Comparison of ENCODE assay signal across 24 mouse cellular contexts in genomic region chr2:128083844-128084243, GRCm38 (mm10). TPM values are rescaled to one million over a fixed set of nuclear protein-coding genes. Genes with fewer than 3 reads are reported as not detected.
DNase-seq lines count a peak whose midpoint lies in the region; ATAC-seq and TF ChIP-seq lines count a peak whose summit lies in the region.
"Had no signal": no experiment of that assay in that cellular context is flagged by ENCODE, and none has a peak within 500 bp of the region (broad histone marks: within the 10 kb centered on the region; RNA-seq: fewer than 3 reads in every experiment).

No protein-coding gene starts in this region.

- no peaks in the 10 kb centered on the region for H3K9me3 ChIP-seq in kidney, embryonic 16.5 days (ENCODE audit: low read length)
- H3K9me3 ChIP-seq in MEL (replicated peaks; ENCODE audit: insufficient read depth, low read length) = no peaks in the 10 kb centered on the region
- H3K9me3 ChIP-seq: forebrain, embryonic 10.5 days; forebrain, embryonic 13.5 days; hindbrain, embryonic 12.5 days; hindbrain, embryonic 15.5 days had no signal

- no peaks in the 10 kb centered on the region for H3K79me2 ChIP-seq in MEL (ENCODE audit: control insufficient read depth, insufficient read depth, low read length, poor library complexity)

- H3K4me3 ChIP-seq in kidney, embryonic 16.5 days (ENCODE audit: low read length) = no peak overlapping the region
- peak overlapping the region in 1 of 2 experiments; percentile 34; a peak in 2 of 4 replicates for H3K4me3 ChIP-seq in MEL (ENCODE audit: control insufficient read depth in 1 of 2, insufficient read depth in 1 of 2, low read depth in 2 of 2, low read length in 2 of 2)
- H3K4me3 ChIP-seq: forebrain, embryonic 10.5 days; forebrain, embryonic 13.5 days; gastrocnemius, adult 2 months; hindbrain, embryonic 12.5 days; hindbrain, embryonic 15.5 days had no signal

- no peak overlapping the region for H3K27ac ChIP-seq in kidney, embryonic 16.5 days (ENCODE audit: low read length)
- peak overlapping the region; percentile 75 for H3K27ac ChIP-seq in MEL (ENCODE audit: control insufficient read depth, low read depth, low read length)
- H3K27ac ChIP-seq: forebrain, embryonic 10.5 days; forebrain, embryonic 13.5 days; gastrocnemius, adult 2 months; hindbrain, embryonic 12.5 days; hindbrain, embryonic 15.5 days had no signal

- ATAC-seq in kidney, embryonic 16.5 days (ENCODE audit: low FRiP score, low TSS enrichment) = peak; percentile 68; the same call in 1 of the 2 replicates
- ATAC-seq: forebrain, embryonic 13.5 days; forebrain, postnatal 0 days; Patski had no signal

- DNase-seq in embryo, embryonic 10 days (ENCODE audit: low spot score) = peak; percentile 34
- DNase-seq in embryo, embryonic 9.5 days (ENCODE audit: extremely low spot score) = no peak
- no peak for DNase-seq in kidney, postnatal 25 days
- peak; percentile 78 for DNase-seq in MEL (ENCODE audit: low read depth, low spot score)
- no peak for DNase-seq in c-Kit-positive CD71-positive TER-119-positive erythroid progenitor cells, embryonic 14.5 days (ENCODE audit: low spot score)
- DNase-seq in left cerebral cortex, postnatal 10 days (ENCODE audit: extremely low spot score in 1 of 2, low spot score in 2 of 2) = no peak
- DNase-seq: adrenal gland, postnatal 10 days; adrenal gland, postnatal 36 days; B cell, adult 2 months; cerebellum, adult 11 months; cerebellum, adult 2 months; cerebellum, adult 9-11 months; cerebellum, postnatal 25 days; embryo, embryonic 11 days; forebrain, postnatal 0 days; gastrocnemius, adult 2 months; gastrocnemius, postnatal 14 days had no signal

- WGBS in kidney, embryonic 16.5 days = 4% methylated on average over 3 of the region's 3 CpGs

- H3K27me3 ChIP-seq in kidney, embryonic 16.5 days (ENCODE audit: insufficient read depth, low read length) = peaks cover 4% of the 10 kb centered on the region; the same call in 1 of the 2 replicates
- no peaks in the 10 kb centered on the region for H3K27me3 ChIP-seq in MEL (ENCODE audit: control insufficient read depth in 1 of 2, insufficient read depth in 2 of 2, low read length in 2 of 2)
- H3K27me3 ChIP-seq: hindbrain, embryonic 15.5 days had no signal

- peaks cover 21% of the 10 kb centered on the region for H3K4me1 ChIP-seq in kidney, embryonic 16.5 days (ENCODE audit: insufficient read depth, low read length)
- peaks cover 26% of the 10 kb centered on the region in 2 experiments for H3K4me1 ChIP-seq in MEL (ENCODE audit: control insufficient read depth in 1 of 2, insufficient read depth in 2 of 2, low read length in 2 of 2)

- intact Hi-C loops in left cerebral cortex, postnatal 10 days (cut with DNase I) = no loop called here

- TF ChIP-seq RAD21 in MEL (IDR thresholded peaks at IDR 0.05; ENCODE audit: low read depth, low read length) = no peak; the same call in 1 of the 2 replicates

- H3K36me3 ChIP-seq in kidney, embryonic 16.5 days (ENCODE audit: insufficient read depth, low read length) = no peaks in the 10 kb centered on the region
- H3K36me3 ChIP-seq in MEL (ENCODE audit: control insufficient read depth in 1 of 2, insufficient read depth in 2 of 2, low read length in 2 of 2) = peaks cover 0 to 37% of the 10 kb centered on the region in 2 experiments; a peak in 2 of 4 replicates
- H3K36me3 ChIP-seq: forebrain, embryonic 10.5 days; hindbrain, embryonic 12.5 days; hindbrain, embryonic 15.5 days had no signal

- TF ChIP-seq POLR2A in MEL (IDR thresholded peaks at IDR 0.05; ENCODE audit: control insufficient read depth in 1 of 2, insufficient read depth in 1 of 2, low read depth in 1 of 2, low read length in 2 of 2, poor library complexity in 1 of 2) = no peak

- peak; percentile 82 to 90 for TF ChIP-seq EP300 in MEL (IDR thresholded peaks at IDR 0.05; ENCODE audit: low read depth in 1 of 2, low read length in 2 of 2)

- TF ChIP-seq CTCF in MEL (IDR thresholded peaks at IDR 0.05 in 2 of 3, conservative IDR thresholded peaks at IDR 0.05 in 1 of 3; ENCODE audit: control insufficient read depth in 1 of 3, insufficient read depth in 1 of 3, low read depth in 2 of 3, low read length in 3 of 3, poor library complexity in 1 of 3, severe bottlenecking in 1 of 3) = no peak

- H3K9ac ChIP-seq in kidney, embryonic 16.5 days (replicated peaks; ENCODE audit: low read length) = no peak overlapping the region
- H3K9ac ChIP-seq in MEL (ENCODE audit: control insufficient read depth, low read depth, low read length, poor library complexity, severe bottlenecking) = peak overlapping the region; percentile 13
- H3K9ac ChIP-seq: forebrain, embryonic 13.5 days; forebrain, postnatal 0 days; hindbrain, embryonic 12.5 days; hindbrain, embryonic 15.5 days had no signal

- H3K4me2 ChIP-seq in kidney, embryonic 16.5 days (replicated peaks; ENCODE audit: low read depth, low read length) = no peak overlapping the region
- H3K4me2 ChIP-seq: forebrain, embryonic 13.5 days; heart, embryonic 11.5 days; hindbrain, embryonic 12.5 days; hindbrain, embryonic 15.5 days had no signal

TF ChIP-seq in MEL, 35 proteins besides CTCF, POLR2A, EP300 and RAD21:
- TF ChIP-seq NRF1 (IDR thresholded peaks at IDR 0.05; ENCODE audit: insufficient read depth, low read depth, low read length, poor library complexity, severe bottlenecking) (no peak), POLR2AphosphoS5 (IDR thresholded peaks at IDR 0.05; ENCODE audit: borderline replicate concordance, low read depth, low read length) (no peak), MXI1 (IDR thresholded peaks at IDR 0.05; ENCODE audit: low read depth, low read length) (peak; percentile 90), TCF12 (IDR thresholded peaks at IDR 0.05; ENCODE audit: low read depth, low read length) (peak; percentile 88), MYB (IDR thresholded peaks at IDR 0.05; ENCODE audit: low read depth, low read length) (peak; percentile 53; the same call in 1 of the 2 replicates), ZNF384 (IDR thresholded peaks at IDR 0.05; ENCODE audit: low read depth, low read length) (0 out of 2 replicates have a peak, but pooled peaks have one; percentile 12), MYC (IDR thresholded peaks at IDR 0.05; ENCODE audit: low read depth, low read length) (peak; percentile 88; the same call in 1 of the 2 replicates), HCFC1 (IDR thresholded peaks at IDR 0.05; ENCODE audit: low read depth, low read length) (no peak), MAX (IDR thresholded peaks at IDR 0.05; ENCODE audit: low read length) (peak; percentile 87), MAFK (IDR thresholded peaks at IDR 0.05; ENCODE audit: borderline replicate concordance, low read depth, low read length) (peak; percentile 33; the same call in 1 of the 2 replicates), RCOR1 (IDR thresholded peaks at IDR 0.05; ENCODE audit: low read depth, low read length) (peak; percentile 65), ETS1 (IDR thresholded peaks at IDR 0.05; ENCODE audit: low read depth, low read length) (peak; percentile 81), ZC3H11A (IDR thresholded peaks at IDR 0.05; ENCODE audit: low read depth, low read length) (no peak), SIN3A (IDR thresholded peaks at IDR 0.05; ENCODE audit: low read length) (peak; percentile 80), BHLHE40 (IDR thresholded peaks at IDR 0.05; ENCODE audit: borderline replicate concordance, low read depth, low read length) (0 out of 2 replicates have a peak, but pooled peaks have one; percentile 53), CHD2 (IDR thresholded peaks at IDR 0.05; ENCODE audit: low read length) (peak; percentile 15; the same call in 1 of the 2 replicates), JUND (IDR thresholded peaks at IDR 0.05; ENCODE audit: low read depth, low read length) (0 out of 2 replicates have a peak, but pooled peaks have one; percentile 19), TAL1 (IDR thresholded peaks at IDR 0.05; ENCODE audit: low read length) (peak; percentile 62), GATA1 (IDR thresholded peaks at IDR 0.05; ENCODE audit: low read depth, low read length) (peak; percentile 72), TBP (IDR thresholded peaks at IDR 0.05; ENCODE audit: low read depth, low read length) (peak; percentile 18; the same call in 1 of the 2 replicates), MAZ (IDR thresholded peaks at IDR 0.05; ENCODE audit: low read depth, low read length) (no peak), UBTF (IDR thresholded peaks at IDR 0.05; ENCODE audit: borderline replicate concordance, insufficient read depth, low read depth, low read length) (no peak), NELFE (IDR thresholded peaks at IDR 0.05; ENCODE audit: low read depth, low read length) (no peak)
TF ChIP-seq in MEL: peak in this region for 16.

RNA-seq across cellular contexts. Expression of gene Bcl2l11, which starts 42.0 kb away (rescaled TPM):
- polyA plus RNA-seq in kidney, embryonic 16.5 days (2015; fragmentation: Nextera tagmentation; extraction: Ambion mirVana) = 25.6 and 28.2 TPM in 2 replicates
- 1.6 and 2.3 TPM in 2 replicates for total RNA-seq in MEL (2012; rRNA removed)
- polyA plus RNA-seq in MEL (2012; ENCODE audit: insufficient read depth in 1 of 2, insufficient read length in 2 of 2, low read depth in 1 of 2, low replicate concordance in 2 of 2, missing spikeins in 1 of 2) = 1 to 10 TPM in 1 of 2 experiments, not detected in 1; 6.3 TPM
- total RNA-seq in left cerebral cortex, postnatal 10 days (2021) = 10 to 100 TPM in 1 of 2 experiments, 1 to 10 TPM in 1; 9.5 to 10.7 TPM

Comparison
In these comparisons a context has a peak if more than half of its experiments do, and no peak if none do; other contexts are left out.
1. DNase-seq: peak in embryo, embryonic 10 days (single experiment) and MEL (single experiment); none in embryo, embryonic 9.5 days (single experiment), kidney, postnatal 25 days (0 of 2), c-Kit-positive CD71-positive TER-119-positive erythroid progenitor cells, embryonic 14.5 days (single experiment) and left cerebral cortex, postnatal 10 days (0 of 2).